Mouse (Mus musculus): ENCODE results near the gene Col6a6. TPM values are rescaled to one million over a fixed set of nuclear protein-coding genes. Genes with fewer than 3 reads are reported as not detected.
"Not testable (repeated sequence)": the region's sequence is repeated elsewhere in the genome, so short reads cannot be mapped to it uniquely, and the experiment has no call there.

The Col6a6 gene
- total RNA-seq, 2 experiments from 2014 or later: 4.5 to 4.6 TPM

DNA sequence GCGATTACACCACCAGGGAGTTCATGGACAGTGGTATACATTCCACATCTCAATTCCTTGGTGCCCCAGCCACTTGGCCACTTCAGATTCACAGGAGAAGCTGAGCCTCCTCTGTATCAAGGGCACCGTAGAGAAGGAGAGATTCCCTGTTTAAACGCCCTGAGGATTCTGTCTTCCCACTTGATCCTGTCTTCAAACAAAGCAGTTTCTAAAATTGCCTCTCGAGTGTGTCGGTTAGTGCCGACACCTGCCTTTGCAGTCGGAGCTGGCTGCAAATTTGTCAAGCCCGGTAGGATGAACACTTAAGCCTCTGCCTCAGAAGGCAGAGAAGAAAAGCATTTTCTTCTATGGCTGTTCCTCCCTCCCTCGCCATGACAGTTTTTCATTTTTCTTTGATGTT, 134.9 kb downstream of the Col6a6 start:
- intact Hi-C loops (cut with DNase I): loop anchor here (1.0 to 10.0 kb wide), 5 partner anchors 165 to 582 kb away; no protein-coding TSS in a partner anchor

DNA sequence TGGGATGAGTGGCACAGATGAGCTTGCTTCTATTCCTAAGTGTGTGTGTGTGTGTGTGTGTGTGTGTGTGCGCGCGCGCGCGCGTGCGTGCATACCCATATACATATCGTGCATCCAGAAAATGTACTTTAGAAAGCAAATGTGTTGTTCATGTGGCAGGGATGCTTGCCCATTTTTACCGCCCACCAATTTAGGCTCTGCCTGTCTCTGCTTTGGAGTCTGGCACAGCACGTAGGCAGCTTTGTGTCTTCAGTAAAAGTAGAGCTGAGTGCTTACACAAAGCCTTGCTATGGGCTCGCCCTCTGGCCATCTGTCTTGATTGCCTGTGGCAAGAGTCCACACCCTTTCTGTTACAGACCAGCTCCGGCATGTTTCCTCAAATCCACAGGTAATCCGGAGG, 135.5 kb downstream of the Col6a6 start:
- intact Hi-C loops (cut with DNase I): loop anchor here (5.0 to 10.0 kb wide), 4 partner anchors 295 to 582 kb away; no protein-coding TSS in a partner anchor
- no peak for DNase-seq (ENCODE audit: low spot score)

More for the DNA sequence above, 134.9 kb downstream of the Col6a6 start:
- no peak for DNase-seq (ENCODE audit: low spot score)

DNA sequence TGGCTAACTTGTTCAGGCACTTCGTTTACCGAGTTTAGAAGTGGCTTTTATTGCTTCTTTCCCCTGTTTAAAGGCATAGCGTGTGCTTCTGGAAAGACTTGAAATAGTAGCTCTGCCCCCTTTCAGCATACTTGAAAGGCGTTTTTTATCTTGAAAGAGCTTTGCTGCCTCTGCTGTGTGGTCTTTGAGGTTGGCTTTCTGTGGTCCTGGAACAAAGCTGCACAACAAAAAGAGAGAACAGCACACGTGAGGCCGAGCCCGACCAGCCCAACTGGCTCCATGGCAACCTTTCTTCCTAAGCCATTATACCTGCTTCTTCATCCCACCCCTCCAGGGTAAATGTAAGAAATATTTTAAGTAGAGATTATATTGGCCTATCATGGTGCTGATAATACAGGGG, 138.5 kb downstream of the Col6a6 start:
- intact Hi-C loops (cut with DNase I): no loop called here
- DNase-seq (ENCODE audit: low spot score): no peak

DNA sequence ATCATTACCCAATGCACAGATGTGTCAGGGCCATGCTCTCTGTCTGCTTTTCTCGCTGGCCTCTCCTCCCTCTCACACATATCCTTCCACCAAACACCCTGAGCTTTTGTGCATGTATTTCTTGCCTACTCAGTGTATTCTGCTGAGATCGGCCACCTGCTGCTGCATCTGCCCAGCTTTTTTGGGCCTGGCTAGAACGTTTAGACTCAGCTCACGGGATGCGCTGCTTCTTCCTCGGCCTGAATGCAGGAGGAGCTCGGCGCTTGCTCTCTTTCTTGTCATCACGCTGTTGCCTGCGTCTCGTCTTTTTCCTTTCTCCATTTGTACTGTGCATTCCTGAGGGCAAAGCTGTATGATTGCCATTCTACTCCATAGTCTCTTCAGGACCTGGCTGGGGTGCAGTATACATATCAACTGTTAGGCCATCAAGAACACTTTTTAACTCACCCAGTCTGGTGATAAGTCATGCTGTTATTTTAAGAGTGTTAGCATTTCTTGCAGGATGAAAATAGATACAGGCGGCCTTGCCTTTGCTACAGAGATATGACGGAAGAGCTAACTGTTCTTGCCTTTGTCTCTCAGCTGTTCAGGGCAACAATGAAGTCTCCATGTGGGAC, 143.3 kb downstream of the Col6a6 start:
- intact Hi-C loops (cut with DNase I): no loop called here
- DNase-seq (ENCODE audit: low spot score): no peak

DNA sequence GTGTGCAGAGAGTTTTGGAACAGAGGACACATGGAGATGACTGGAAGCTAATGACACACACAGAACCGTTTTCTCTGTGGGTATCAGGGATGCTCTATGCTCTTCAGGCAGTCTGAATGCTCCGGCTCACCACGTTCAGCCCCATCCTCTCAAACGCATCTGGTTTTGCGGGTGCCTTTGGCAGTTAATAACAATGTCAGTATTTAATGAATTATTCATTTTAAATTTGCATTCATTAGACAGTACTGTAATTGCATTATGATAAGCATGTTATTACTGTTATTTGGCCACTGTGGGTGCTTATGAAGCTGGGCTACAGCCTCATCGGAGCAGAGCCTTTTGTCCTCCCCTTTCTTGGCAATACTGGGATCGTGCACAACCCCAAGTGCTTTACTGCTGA, 146.6 kb downstream of the Col6a6 start:
- DNase-seq (ENCODE audit: low spot score): no peak
- intact Hi-C loops (cut with DNase I): no loop called here

DNA sequence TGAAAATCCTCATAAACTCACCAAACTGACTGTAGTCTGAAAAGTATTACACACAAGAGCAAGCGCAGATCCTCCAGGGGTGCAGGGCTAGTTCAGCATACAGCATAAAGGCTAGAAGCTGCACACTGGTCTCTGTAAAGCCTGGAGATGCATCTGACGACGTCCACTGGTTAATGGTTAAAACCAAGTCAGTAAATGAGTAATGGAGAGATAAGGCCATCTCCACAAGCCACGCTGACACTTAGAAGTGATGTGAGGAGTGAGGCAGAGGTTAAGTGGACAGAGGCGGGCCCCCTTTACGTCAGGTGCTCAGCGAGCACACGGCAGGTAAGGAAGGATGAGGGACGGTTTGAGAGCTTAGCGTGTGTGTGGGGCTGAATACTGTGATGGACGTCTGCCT, 152.0 kb downstream of the Col6a6 start:
- DNase-seq (ENCODE audit: low spot score): no peak
- intact Hi-C loops (cut with DNase I): no loop called here

DNA sequence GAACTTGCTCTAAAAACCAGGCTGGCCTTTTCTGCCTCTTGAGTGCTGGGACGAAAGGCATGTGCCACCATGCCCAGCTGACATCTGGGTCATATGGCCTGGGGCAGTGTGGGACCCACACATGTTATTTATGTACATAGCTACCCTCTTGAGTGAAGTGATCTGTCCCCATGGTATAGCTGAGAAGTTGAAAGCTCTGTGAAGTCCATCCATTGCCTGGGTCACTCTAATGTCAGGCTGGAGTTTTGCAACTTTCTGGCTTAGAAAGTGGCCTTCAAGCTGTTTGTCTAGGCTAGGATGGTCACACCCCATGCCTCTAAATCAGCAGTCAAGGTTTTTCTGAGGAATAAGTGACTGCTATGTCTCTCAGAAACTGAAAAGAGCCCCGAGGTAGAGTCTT, 155.9 kb downstream of the Col6a6 start:
- intact Hi-C loops (cut with DNase I): no loop called here
- no peak for DNase-seq (ENCODE audit: low spot score)

DNA sequence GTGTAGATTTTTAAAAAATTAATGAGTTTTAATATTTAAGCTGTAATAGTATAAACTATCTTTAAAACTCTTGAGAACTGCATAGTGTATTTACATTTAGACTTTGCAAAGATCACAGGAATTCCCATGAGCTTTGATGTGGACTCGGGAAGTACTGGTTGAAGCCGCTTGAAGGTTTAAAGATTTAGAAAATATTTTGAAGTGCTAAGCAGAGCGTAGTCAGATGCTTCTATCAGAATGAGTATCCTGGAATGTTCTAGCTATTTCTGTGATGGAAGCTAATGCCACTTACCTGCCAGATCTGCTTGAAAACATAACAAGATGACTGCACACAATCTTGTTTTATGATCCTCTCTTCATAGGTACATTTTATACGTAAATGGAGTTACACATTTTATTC, 157.0 kb downstream of the Col6a6 start:
- intact Hi-C loops (cut with DNase I): no loop called here
- DNase-seq (ENCODE audit: low spot score): no peak

DNA sequence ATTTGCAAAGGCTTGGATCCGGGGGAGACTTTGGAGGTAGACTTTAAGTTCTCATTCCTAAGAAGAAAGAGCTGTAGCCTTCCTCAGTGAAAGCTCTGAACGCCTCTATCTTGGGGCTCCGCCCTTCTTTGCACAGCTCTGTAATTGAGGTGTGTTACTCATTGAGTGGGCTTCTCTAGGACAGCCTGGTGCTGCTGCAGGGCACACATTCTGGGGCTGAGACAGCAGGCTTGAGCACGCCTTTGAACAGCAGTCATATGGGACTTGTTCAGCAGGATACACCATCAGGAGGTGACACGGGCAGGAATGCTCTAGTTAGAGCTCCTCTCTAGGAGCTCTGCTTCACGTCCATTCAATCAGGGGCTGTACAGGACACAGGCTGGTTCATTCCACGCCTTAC, 162.7 kb downstream of the Col6a6 start:
- intact Hi-C loops (cut with DNase I): no loop called here
- no peak for DNase-seq (ENCODE audit: low spot score)

DNA sequence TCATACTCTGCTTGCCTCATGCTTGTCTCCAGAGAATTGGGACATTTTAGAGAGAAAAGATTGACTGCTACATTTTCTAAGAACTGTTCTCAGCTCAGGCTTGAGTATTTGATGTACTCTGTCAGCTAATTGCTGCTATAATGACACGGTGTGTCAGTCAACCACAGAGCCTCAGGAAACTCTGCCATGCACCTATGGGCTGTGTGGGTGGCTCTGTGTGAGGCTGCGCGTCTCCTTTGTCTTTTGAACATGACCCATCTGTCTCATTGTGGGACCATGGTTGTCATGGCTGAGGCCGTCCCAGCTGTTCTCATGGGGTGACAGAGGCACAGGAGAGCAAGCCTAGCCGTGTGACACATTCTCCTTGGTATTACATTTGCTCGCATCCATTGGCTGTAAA, 168.1 kb downstream of the Col6a6 start:
- intact Hi-C loops (cut with DNase I): no loop called here
- no peak for DNase-seq (ENCODE audit: low spot score)

DNA sequence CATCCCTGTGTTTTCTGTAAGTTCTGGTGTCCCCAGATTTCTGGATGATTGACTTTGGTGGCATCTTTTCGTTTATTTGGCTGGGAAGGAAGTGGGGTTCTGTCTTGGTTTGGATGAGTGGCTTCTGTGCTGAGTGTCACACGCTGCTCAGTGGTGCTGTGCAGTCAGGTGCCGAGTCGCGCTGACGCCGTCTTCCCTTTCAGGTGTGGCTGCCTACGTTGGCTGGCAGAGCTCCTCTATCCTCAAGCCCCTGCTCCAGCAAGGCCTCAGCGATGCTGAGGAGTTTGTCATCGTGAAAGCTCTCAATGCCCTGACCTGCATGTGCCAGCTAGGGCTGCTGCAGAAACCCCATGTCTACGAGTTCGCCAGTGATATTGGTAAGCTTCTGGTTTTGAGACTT, 169.7 kb downstream of the Col6a6 start:
- intact Hi-C loops (cut with DNase I): no loop called here
- no peak for DNase-seq (ENCODE audit: low spot score)

DNA sequence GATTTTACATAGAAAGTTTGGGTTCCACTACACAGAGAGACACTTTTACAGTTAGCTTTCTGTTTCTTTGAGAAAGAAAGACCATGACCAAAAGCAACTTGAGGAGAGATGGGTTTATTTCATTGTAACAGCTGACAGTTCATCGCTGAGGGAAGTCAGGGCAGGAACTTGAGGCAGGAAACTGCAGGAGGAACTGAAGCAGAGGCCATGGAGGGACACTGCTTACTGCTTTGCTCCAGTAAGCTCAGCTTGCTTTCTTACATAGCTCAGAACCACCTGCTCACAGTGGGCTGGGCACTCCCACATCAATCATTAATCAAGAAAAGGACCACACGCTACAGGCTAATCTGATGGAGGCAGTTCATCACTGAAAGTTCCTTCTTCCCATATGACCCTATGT, 171.8 kb downstream of the Col6a6 start:
- DNase-seq (ENCODE audit: low spot score): no peak
- intact Hi-C loops (cut with DNase I): no loop called here

DNA sequence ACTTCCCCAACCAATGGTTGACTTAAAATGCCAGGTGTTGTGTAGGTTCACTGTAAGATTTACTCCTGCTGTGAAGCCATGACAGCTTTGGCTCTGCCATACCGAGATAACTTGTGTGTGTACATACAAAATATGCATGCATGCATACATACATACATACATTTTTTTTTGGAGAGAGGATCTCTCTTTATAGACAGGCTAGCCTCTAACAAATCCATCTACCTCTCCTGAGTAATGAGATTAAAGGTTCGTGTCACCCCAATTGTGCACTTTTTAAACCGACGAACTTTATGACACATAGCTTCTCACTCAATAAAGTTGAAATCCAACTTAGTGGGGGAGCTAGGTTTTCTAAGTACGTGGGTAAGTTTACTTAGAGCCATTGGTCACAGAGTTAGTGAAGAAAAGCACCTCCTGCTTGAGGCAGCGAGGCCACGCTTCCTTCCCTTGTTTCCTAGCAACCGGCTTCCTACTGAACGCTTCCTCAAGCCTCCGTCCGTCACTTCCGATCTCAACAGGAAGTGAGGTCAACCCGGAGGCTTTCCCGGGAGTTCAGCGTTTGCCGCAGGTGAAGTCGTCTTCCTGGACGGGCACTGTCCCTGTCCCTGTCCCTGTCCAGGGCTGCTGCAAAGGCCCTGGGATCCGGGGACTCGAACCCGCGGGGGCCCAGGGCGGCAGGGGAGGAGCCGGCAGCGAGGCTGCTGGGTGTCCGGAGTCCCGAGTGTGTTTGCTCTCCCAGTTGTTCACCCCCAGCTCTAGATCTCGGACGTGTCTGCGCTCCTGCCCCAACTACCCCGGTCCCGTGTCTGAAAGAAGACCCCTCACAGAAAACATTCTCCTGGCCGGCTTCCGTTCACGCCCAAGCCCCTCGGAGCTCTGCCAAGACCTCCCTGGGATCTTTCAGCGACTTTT, 185.2 kb downstream of the Col6a6 start, which contains the start of gene Pik3r4:
Gene Pik3r4, plus strand, starts transcription at position 519 of the 912 bp plus-strand sequence.
- peak; percentile 74 for DNase-seq (ENCODE audit: low spot score)
- intact Hi-C loops (cut with DNase I): loop anchor here (10.0 kb wide), 1 partner anchor 148 kb away; no protein-coding TSS in a partner anchor

DNA sequence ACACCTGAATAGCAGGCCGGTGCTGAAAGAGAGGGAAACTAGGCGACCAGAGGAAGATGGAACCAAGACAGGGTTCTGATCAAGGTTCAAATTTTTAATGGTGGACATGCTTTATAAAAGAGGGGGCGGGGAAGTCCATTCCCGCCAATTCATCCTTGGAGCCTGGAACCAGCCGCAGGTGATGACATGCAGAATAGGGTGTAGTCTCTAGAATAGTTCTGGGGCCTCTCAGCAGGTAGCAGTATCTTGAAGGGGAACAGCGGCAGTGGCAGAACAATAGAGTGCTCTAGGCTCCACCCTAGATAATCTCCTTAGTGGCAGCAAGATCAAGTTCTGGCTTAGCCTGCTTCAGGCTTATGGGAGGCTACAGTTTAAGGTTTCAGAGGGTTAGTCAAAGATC, 186.6 kb downstream of the Col6a6 start:
- not testable (repeated sequence) for DNase-seq (ENCODE audit: low spot score)
- intact Hi-C loops (cut with DNase I): loop anchor here (10.0 kb wide), 1 partner anchor 147 kb away; no protein-coding TSS in a partner anchor

Other genes with a start within 250 kb of the Col6a6 start
- 10 to 100 TPM; 22.8 to 22.9 TPM for gene Pik3r4, start 185.2 kb downstream of the Col6a6 start, total RNA-seq (2021)
- gene Col6a5, start 132.5 kb upstream of the Col6a6 start, total RNA-seq (2021): under 1 TPM; 0.16 to 0.28 TPM